Mouse (Mus musculus): ENCODE measurements around the gene Zc2hc1b. TPM values are rescaled to one million over a fixed set of nuclear protein-coding genes. Genes with fewer than 3 reads are reported as not detected.
A peak's percentile ranks its signal among the peaks of the same experiment; 100 is the strongest.

The Zc2hc1b gene
- total RNA-seq, 2 experiments from 2014 or later, result not detected

DNA sequence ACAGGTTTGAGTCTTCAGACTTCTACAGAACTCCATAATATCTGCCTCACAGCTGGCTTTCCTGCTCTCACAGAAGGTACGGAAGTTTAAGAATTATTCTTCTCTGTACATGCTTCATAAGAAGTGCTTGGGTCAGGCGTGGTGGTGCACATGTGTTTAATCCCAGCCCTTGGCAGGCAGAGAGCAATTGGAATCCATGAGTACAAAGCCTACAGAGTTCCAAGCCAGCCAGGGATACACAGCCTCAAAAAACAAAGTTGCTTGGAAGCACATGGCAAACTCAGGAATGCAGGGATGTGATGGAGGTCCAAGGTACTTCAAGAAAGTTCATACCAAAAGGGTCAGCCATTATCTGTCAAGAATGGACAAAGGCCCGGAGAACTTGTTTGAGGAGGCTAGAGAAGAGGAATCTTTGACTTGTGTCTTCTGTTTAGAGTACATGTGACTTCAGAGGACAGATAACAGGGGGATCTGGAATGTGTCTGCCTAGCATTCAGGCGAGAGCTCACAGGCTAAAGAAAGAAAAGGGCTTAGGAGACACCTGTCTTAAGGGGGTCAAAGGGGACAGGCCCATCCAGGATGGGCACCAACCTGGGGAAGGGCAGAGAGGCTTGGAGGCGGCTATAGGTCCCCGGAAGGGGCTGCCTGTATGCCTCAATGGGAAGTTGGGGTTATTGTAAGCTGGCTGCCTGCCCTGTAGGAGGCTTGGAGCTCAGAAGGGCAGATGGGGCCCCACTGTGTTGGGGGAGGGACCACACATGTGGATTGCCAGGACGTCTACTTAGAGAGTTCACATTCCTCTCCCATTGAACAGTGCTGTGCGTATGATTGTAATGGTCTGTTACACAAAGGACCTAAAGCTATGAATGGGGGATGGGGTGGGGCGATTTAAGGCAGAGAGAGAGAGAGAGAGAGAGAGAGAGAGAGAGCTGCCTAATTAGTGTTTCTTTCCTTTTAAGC, 60.8 kb downstream of the Zc2hc1b start:
- DNase-seq, result peak; percentile 8
- intact Hi-C loops (cut with DNase I), result no loop called here

DNA sequence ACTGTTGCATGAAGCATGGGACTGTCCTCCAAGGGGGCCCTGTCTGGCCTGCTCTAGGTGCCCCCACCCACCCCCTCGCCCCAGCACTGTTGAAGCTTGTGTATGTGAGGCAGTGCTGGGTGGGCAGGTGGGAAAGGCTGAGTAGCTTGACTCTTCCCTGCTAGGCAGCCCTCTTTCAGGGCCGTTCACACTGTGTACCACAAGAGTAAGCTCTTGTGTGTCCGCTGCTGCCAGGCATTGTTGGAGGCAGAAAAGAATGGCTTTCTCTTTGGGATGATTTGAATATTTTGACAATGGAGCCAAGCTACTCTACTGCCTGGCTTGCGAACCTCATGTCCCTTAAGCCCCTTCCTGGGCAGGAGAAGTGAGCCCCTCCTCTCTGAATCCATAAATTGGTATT, 62.8 kb downstream of the Zc2hc1b start:
- intact Hi-C loops (cut with DNase I), result no loop called here
- no peak for DNase-seq

DNA sequence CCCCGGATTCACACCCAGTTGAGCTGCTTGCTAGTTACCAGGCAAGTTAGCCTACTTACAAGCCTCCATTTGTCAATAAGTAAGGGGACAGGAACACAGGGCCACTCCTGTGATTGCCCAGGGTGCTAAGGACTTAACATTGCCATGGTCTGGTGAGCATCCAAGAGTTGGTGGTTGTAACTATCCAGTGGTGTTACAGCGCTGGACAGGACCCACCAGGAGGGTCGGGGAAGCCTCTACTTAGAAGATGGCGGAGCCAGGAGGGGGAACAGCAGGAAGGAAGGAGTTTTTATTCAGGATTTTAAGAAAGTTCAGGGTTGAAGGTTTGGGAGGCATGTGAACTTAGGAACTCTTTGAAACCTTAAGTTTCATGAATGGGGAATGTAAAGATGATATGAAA, 64.2 kb downstream of the Zc2hc1b start:
- intact Hi-C loops (cut with DNase I), result no loop called here
- no peak for DNase-seq

DNA sequence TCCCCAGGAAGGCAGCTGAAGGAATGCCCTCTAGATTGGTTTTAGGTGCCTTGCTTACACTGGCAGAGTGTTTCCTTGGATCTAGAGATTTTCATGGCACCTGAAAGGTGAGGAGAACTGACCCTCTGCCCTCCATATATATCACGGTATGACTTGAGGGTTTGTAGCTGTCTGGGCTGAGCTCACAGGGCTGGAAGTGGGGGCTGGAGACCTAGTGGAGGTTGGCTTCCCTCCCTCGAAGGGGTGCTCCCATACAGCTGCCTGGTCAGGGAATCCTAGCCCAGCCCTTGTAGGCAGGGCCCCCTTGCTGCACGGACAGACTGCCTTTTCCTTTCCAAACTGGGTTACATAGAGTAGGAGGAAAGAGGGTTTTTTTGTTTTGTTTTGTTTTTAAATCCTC, 65.0 kb downstream of the Zc2hc1b start:
- no peak for DNase-seq
- intact Hi-C loops (cut with DNase I), result no loop called here

DNA sequence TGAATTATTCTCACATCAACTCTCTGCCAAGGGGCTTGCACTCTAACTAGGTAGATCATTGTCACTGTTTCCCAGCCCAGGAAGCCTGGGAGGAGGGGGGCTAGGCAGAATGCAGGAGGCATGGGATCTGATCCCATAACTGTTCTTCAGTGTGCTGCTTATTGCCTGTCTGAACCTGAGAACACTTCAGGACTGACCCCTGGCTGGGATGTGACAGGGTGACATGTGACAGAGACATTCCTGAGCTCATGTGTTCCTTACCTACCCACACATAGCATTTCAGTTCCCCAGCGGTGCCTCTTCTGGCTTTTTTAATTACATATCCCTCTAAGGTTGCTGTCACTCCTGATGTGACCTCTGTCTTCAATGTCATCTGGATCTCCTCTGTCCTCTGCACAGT, 68.0 kb downstream of the Zc2hc1b start:
- no peak for DNase-seq
- intact Hi-C loops (cut with DNase I), result no loop called here

DNA sequence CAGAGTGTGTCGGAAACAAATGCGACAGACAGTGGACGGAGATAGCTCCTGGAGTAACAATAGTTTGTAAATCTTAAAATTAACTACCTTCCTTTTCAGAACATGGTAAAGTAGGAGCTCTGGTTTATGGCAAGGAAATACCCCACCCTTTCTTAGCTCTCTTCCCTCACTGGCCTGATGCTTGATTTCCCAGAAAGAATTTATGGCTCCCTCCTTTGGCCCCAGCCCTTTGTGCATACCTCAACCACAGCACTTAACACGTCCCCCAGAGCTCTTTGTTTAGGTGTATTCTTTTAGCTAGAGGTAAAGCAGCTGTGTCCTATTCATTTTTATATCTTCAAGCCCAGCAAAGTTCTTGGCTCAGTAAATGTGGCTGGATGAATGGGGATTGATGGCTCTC, 69.0 kb downstream of the Zc2hc1b start:
- intact Hi-C loops (cut with DNase I), result no loop called here

DNA sequence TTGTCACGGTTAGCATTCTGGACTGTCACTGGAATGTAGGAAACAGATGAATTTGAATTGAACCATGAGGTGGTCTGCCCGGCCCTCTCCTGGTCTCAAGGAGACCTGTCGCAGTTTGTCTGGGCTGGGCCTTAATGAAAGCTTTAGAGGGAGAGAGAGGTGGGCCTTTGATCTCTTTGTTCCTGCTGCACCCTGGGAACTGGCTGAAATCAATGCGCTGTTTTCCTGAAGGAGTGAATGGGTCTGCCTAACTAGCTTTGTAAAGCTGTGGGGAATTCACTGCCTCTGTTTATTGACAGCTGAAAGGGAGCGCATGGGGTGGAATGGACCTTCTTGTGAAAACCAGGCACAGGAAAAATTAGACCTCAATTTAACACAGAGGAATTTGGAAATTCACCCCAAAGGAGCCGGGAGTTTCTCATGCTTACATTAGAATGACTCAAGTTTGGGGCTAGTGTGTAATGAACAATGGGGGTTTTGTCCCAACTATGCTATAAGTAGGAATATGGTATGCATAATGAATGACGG, 69.7 kb downstream of the Zc2hc1b start:
- intact Hi-C loops (cut with DNase I), result no loop called here
- no peak for DNase-seq

More for the DNA sequence above, 69.0 kb downstream of the Zc2hc1b start:
- DNase-seq, result no peak

DNA sequence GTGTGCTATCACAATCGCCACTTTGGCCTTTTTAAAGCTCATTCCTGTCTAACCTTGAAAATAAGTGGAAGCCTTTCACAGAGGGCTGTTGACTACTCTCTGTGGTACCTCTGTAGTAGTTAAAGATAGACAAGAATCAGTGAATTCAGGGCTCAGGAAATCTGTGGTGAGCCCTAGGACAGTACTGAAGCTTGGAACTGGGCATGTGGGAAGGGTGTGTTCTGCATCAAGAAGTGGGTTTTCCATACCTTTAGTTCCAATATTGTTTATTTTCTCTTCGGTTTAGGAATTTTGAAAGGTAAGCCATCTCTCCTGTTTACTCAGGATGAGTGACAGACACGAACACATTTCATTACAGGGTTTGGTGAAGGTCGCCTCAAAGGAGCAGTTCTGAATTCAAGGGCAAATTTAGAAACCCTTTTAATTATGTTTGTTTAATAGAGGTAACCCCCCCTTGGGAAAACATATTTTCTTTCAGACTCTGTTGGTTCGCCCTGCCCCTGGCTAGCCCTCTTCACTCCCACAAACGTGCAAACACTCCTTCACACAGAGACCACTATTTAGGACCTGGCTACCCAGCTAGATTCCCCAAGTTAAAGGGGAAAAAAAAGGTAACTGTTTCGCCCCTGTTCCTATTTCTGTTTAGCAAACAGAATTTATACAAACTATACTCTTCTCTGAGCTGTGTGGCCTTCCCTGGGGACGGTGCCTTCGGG, 70.8 kb downstream of the Zc2hc1b start:
- DNase-seq, result no peak
- intact Hi-C loops (cut with DNase I), result no loop called here

DNA sequence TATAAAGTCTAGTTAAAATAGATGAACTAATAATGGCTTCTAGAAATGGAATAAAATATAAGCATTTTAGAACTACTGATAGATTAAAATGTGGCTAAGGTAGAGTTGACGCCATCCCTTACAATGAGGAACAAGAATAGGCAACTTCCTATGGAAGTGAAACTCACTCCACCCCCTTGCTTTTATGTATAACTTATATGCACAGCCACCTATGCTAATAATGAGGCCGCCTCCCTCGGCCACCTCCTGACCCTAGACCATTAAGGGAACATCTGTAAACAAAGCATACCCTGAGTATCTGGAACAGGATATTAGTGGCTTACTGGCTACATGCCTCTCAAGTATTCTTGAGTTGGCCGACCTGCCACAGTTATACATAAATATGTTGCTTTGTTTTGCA, 74.0 kb downstream of the Zc2hc1b start:
- intact Hi-C loops (cut with DNase I), result no loop called here

DNA sequence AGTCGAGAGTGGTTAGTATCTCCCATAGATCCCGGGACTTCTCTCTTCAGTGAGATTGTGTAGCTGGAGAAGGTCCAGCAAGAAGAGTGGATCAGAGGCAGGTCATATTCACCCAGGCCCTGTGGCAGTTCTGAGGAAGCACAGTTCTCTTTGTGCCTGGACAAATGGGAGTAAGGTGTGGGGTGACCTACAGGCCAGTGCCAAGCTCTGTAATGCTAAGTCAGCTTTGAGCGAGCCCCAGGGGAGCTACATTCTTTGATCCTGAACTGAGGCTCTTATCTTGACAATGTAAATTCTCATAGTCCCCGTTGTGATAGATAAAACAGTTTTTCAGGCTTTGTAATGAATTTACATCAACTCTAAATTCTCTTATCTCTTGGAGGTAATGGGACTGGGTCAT, 75.5 kb downstream of the Zc2hc1b start:
- DNase-seq, result no peak
- intact Hi-C loops (cut with DNase I), result no loop called here

More for the DNA sequence above, 74.0 kb downstream of the Zc2hc1b start:
- DNase-seq, result no peak

DNA sequence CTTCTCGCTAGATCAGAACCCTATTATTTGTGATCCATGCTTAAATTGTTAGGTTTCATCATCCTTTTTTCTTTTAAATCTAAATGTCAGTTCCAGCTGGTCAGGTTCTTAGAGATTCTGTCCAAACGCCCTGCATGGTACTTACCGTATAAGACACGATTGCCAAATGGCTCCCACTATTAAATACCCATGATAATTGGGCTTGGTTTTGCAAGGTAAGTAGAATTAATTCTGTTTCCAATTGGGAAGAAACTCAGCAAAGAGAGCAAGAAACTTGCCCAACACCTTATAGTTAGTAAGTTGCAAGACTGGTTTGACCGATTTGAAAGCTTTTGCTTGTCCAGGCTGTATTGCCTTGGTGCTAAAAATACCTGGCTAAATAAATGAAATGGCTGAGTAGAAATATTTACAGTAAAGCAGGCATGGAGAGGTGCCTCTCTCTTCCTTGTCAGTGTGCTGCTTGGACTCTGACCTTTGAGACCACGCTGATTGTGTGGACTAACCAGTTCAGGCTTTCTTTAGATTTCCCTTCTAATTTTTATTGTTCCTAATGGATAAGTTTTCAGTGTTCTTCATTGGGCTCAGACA, 77.7 kb downstream of the Zc2hc1b start:
- no peak for DNase-seq
- intact Hi-C loops (cut with DNase I), result no loop called here

Other genes with a start within 250 kb of the Zc2hc1b start
- gene Stx11, start 213.7 kb downstream of the Zc2hc1b start, total RNA-seq (2021), result 1 to 10 TPM; 1.3 to 2.1 TPM
- 1 to 10 TPM; 8.6 to 9.3 TPM for gene Sf3b5, start 172.7 kb downstream of the Zc2hc1b start, total RNA-seq (2021)
- 10 to 100 TPM; 25.5 to 27.6 TPM for gene Plagl1, start 117.5 kb downstream of the Zc2hc1b start, total RNA-seq (2021)
- 10 to 100 TPM; 25.1 to 27.1 TPM for gene Ltv1, start 15.1 kb upstream of the Zc2hc1b start, total RNA-seq (2021)

All from left cerebral cortex, postnatal 4 days (tissue).